Mouse (Mus musculus): ENCODE data around the gene Tmbim1.
A peak's percentile ranks its signal among the peaks of the same experiment; 100 is the strongest.

GRCm38 (mm10) chr1:74300347-74301110 lies 4.9 kb downstream of the Tmbim1 start:
- TF ChIP-seq CTCF (IDR thresholded peaks at IDR 0.05) (no peak), EP300 (IDR thresholded peaks at IDR 0.05) (peak; percentile 79)
